Mouse (Mus musculus): ENCODE results near the gene Eif4a2. TPM values are rescaled to one million over a fixed set of nuclear protein-coding genes. Genes with fewer than 3 reads are reported as not detected.

Eif4a2 gene
- total RNA-seq, 1 experiment from 2014 or later = 1,846 TPM

DNA sequence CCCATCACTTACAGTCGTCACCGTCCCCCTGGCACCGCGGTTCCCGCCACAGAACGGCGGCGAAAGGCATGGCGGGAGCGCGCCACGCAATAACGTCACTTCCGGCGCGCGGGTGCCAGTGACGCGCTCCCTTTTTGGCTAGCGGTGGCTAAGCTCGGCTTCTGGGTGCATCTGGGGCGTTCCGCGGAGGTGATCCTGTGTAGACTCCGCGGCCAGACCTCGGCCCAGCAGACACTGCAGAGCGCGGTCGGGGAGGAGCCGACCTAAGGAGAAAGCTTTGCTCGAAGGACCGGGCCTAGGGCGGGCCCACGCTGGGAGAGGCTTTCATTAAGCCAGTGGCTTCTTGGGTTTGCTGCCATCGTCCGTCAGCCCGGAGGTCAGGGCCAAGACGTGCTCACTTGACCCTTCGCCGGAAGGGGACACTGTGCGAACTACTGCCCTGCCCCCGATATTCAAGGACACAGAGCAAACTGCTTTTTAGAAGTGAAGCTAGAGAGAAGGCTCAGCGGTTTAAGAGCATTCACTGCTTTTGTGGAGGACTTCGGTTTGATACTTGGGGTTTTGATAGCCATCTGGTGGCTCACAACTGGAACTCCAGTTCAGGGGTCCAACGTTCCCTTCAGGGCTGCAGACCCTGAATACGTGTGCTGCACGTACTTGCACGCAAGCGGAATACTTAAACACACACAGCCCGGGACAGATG, 20.6 kb downstream of the Eif4a2 start, which contains the start of gene Rfc4:
Gene Rfc4, minus strand, starts transcription at position 65 of the 703 bp plus-strand sequence.
- peak; percentile 95 for ATAC-seq (ENCODE audit: extremely low read depth, insufficient number of reproducible peaks, low FRiP score, poor library complexity, severe bottlenecking)

DNA sequence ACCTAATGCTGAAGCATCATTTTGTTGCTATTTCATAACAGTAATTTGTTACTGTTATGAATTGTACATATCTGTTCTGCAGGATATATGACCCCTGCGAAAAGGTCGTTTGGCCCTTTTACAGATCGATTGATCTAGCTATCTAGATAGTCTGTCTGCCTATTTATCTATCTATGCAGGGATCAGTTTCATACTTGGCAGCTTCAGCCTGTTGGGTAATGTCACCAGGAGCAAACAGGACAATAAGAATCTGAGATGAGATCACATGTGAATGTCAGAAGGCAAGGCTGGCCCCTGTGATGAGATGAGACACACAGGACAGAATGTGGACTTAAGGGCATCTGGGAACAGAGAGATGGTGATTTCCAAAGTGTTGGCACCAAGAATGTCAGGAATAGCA, 23.1 kb downstream of the Eif4a2 start:
- no peak for ATAC-seq (ENCODE audit: extremely low read depth, insufficient number of reproducible peaks, low FRiP score, poor library complexity, severe bottlenecking)

DNA sequence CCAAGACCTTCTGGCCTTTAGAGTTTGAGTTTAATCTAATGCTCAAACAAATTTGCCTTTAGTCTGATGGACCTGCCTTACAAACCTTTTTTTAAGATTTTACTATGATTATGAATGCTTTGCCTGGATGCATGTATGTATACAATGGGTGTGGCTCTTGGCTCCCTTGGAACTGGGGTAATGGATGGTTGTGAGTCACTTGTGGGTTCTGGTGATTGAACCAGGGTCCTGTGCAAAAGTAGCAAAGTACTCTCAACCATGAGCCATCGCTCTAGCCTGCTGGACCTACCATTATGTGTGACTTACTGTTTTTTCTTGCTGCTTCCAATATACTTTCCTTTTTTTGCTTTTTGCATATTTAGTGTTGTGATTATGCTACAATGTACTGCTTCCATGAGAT, 25.1 kb downstream of the Eif4a2 start:
- ATAC-seq (ENCODE audit: extremely low read depth, insufficient number of reproducible peaks, low FRiP score, poor library complexity, severe bottlenecking) = no peak

DNA sequence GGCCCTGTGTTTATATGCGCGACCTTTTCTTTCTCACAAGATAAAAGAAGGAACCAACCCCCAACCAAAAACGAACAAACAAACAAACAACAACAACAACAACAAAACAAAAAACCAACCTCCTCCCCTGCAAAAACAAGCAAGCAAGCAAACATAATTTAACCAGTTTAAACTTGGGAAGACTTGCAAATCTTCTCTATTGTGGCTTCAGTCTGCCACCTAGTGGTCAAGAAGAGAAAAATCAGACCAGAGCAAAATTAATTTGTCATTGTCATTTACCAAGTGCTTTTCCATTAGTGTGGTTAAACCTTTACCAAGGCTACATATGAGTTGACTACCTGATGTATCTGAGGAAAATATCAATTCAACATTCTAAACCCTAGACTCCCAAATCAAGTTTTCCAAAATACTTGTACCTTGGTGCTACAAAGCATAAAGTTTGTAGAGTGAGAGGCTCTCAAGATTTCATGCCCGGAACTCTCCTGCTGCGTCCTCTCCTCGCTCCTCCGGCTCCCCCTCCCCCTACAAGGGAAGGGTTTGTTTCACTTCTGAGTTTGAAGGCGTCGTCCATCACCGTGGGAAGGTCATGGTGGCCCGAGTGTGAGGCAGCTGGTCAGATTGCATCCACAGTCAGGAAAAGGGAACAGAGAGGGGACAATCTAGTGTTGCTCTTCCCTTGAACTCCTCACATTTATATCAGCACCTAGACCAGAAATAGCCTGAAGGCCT, 28.3 kb downstream of the Eif4a2 start:
- ATAC-seq (ENCODE audit: extremely low read depth, insufficient number of reproducible peaks, low FRiP score, poor library complexity, severe bottlenecking) = peak; percentile 40; the same call in 1 of the 2 replicates

DNA sequence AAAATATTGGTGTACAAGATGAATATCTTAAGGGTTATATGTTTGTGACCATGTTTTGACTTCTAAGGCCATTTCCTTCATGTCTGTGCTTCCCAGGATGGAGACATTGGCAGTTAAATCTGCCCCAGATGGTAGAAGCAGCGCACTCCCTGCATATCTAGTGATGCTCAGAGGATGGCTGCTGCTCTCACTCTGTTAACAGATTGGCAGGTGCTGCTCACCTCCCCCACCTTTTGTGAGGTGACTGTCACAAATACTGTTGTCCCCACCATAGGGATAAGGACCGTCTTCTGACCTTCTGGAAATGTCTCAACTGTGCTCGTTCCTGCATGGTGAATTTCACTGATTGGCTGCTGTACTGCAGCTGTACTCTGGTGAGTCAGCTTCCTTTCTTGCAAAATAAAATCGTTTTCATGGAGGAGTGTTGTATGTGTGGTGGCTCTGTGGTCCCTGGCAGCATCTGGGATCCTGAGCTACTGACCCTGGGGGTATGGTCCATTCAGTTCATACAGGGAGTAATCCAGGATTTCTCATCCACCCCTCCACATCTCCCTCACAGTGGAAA, 29.2 kb downstream of the Eif4a2 start:
- no peak for ATAC-seq (ENCODE audit: extremely low read depth, insufficient number of reproducible peaks, low FRiP score, poor library complexity, severe bottlenecking)

DNA sequence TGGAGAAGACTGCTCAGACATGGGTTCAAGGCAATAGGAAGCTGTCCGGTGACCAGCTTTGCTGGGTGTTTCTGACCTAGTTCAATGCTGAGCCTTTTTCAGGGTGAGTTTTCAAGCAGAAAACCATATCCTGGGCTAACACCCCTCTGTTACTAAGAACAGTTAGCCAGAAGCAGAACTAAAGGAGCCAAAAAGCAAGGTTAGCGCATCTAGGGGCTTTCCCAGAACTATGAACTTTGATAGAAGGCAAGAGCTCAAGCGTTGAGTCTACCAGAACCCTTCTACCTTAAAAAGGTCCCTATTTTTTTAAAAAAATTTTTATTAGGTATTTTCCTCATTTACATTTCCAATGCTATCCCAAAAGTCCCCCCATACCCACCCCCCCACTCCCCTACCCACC, 33.7 kb downstream of the Eif4a2 start:
- peak; percentile 66 for ATAC-seq (ENCODE audit: extremely low read depth, insufficient number of reproducible peaks, low FRiP score, poor library complexity, severe bottlenecking)

DNA sequence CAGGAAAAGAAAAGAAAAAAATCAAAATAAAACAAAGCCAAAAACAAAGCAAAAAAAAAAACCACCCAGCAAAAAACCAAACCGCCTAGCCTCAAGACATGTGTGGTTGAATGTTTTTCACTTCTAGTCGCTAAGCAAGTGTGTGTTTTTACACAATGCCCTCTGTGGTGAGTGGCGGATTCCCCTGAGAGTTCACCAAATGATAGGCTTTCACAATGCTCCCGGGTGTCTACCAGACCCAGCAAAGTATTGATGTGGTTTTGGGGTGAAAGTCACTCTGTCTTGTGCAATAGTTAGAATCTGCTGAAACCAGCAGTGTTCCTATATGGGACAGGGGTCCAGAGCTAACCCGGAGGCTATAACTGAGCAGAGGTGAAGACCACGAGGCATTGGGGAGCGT, 37.1 kb downstream of the Eif4a2 start:
- peak; percentile 81 for ATAC-seq (ENCODE audit: extremely low read depth, insufficient number of reproducible peaks, low FRiP score, poor library complexity, severe bottlenecking)

DNA sequence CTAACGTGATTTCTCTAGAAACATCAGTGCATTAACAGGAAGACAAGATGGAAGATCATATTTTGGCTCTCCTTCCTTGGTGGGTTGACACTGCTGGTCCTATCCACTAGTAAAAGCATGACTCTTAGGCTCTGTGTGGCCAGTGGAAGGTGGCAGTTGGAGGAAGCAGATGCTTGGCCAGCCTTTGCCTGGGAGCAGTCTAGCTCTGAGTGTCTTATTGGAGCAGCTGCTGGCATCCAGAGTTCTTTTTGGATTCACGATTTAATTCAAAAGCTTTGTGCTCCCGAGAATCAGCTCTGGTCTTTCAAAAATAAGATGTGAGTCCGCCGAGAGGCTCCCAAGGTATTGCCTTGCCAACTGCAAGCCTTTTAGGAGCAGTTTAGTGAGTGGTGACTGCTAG, 38.0 kb downstream of the Eif4a2 start:
- no peak for ATAC-seq (ENCODE audit: extremely low read depth, insufficient number of reproducible peaks, low FRiP score, poor library complexity, severe bottlenecking)

DNA sequence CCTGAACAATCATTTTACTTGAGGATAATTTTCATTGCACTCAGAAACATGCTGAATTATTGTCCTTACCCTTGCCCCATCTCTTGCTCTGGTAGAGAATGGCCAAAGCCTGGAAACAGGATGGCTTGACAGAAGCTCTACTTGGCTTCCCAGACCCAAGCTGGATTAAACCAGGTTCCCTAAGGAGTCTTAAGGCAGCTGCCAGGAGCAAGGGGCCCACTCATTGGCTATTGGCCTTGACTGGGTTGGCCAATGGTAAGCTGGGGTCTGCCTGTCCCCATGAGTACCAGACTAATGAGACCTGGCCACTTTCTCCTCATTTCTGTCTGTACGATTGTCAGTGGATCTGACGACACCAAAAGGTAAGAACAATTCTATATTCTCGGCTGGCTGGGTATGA, 39.0 kb downstream of the Eif4a2 start, which contains the start of gene Adipoq:
Gene Adipoq, plus strand, starts transcription at position 257 of the 400 bp plus-strand sequence.
- ATAC-seq (ENCODE audit: extremely low read depth, insufficient number of reproducible peaks, low FRiP score, poor library complexity, severe bottlenecking) = no peak

DNA sequence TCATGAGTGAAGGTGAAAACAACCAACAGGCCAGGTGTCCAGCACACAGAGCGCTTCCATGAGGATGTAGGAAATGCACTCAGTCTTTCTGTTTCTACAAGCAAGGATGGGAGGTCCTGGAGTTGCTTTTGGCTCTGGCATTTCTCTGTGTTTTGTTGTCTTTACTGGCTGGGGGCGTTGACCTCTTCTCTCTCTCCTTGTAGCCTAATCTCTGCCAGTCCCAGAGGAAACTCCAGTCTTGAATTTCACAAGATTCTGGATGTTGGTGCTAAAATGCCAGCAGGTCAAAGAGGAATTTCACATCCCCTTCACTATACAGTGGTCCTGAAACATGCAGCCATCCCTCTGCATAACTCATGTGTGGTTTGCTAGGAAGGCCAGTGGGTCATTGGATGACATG, 41.7 kb downstream of the Eif4a2 start:
- no peak for ATAC-seq (ENCODE audit: extremely low read depth, insufficient number of reproducible peaks, low FRiP score, poor library complexity, severe bottlenecking)

DNA sequence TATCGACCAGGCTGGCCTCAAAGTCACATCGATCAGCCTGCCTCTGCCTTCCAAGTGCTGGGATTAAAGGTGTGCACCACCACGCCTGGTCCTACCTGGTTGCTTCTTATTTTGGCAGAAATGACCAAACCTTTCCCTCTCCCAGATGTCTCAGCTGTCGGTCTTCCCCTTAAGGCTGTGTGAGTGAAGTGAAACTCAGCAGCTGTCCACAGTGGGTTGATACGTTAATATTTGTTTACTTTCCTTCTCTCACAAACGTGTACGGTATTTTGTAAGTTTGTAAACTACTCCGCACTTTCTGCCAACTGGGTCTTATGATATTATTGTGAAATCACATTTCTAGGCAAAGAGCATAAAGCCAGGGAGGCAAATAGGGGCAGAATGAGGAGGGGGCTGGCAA, 42.2 kb downstream of the Eif4a2 start:
- no peak for ATAC-seq (ENCODE audit: extremely low read depth, insufficient number of reproducible peaks, low FRiP score, poor library complexity, severe bottlenecking)

DNA sequence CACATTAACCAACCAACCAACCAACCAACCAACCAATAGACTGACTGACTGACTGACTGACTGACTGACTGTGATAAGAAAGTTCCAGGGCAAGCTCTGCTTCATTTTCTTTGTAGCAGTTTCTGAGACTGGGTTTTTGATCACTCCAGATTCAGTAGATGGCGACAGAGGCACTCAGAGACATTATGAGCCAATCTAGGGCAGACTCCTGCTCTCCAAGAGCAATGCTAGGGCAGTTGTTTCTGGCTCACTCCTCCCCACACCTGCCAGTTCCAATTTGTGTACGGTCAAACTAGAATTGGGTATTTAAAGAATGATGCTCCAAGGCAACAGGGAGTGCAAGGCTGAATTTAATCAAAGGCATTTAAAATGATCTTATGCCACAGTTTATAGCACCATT, 44.2 kb downstream of the Eif4a2 start:
- peak; percentile 47; the same call in 1 of the 2 replicates for ATAC-seq (ENCODE audit: extremely low read depth, insufficient number of reproducible peaks, low FRiP score, poor library complexity, severe bottlenecking)

DNA sequence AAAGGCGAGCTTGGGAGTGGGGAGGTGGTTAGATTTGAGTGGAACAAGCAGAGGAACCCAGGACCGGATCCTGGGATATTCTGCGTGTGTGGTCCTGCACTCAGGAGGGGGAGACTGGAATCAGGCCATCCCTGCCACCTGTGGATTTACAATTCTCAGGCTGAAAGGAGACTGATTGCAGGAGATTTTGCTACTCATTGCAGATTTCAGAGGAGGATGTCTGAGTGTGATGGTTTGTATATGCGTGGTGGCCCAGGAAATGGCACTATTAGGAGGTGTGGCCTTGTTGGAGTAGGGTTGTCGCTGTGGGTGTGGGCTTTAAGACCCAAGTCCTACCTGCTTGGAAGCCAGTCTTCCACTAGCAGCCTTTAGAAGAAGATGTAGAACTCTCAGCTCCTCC, 47.0 kb downstream of the Eif4a2 start:
- ATAC-seq (ENCODE audit: extremely low read depth, insufficient number of reproducible peaks, low FRiP score, poor library complexity, severe bottlenecking) = no peak

DNA sequence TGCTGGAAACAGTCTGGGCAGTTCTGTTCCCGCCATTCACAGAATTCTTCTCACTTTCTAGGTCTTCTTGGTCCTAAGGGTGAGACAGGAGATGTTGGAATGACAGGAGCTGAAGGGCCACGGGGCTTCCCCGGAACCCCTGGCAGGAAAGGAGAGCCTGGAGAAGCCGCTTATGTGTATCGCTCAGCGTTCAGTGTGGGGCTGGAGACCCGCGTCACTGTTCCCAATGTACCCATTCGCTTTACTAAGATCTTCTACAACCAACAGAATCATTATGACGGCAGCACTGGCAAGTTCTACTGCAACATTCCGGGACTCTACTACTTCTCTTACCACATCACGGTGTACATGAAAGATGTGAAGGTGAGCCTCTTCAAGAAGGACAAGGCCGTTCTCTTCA, 49.8 kb downstream of the Eif4a2 start:
- no peak for ATAC-seq (ENCODE audit: extremely low read depth, insufficient number of reproducible peaks, low FRiP score, poor library complexity, severe bottlenecking)

DNA sequence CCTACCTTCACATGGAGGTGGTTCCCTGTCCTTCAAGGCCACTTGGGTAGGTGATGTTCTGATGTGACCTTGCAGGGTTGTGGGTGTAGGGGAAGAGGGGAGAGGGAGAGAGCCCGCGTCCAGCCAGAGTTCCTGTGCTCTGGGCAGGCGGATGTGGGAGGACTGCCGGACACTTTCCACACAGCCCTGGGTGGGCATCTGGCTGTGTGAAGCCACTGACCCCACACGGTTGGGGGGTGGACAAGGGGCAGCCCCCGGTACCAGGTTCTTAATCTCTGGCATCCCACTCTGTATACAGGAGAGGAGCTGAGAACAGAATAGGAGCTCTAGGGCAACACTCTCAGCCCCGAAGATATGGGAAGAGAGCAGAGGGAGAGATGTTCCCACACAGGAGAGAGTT, 51.0 kb downstream of the Eif4a2 start:
- no peak for ATAC-seq (ENCODE audit: extremely low read depth, insufficient number of reproducible peaks, low FRiP score, poor library complexity, severe bottlenecking)

DNA sequence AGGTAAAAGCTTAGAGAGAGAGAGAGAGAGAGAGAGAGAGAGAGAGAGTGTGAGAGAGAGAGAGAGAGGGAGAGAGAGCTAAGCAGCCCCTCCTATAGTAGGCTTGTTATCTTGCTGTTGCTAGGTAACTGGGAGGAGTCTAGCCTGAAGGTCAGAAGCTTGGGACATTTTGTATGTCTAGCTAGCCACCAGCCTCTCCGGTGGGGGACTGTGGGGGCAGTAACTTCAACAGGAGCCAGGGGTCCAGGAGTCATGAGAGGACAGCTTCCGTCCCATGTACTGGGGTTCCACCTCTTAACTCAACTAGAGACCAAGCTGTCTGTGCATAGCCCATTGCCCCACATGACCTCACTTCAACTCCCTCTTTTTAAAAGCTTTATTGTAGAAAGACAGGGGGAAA, 51.7 kb downstream of the Eif4a2 start:
- ATAC-seq (ENCODE audit: extremely low read depth, insufficient number of reproducible peaks, low FRiP score, poor library complexity, severe bottlenecking) = no peak

DNA sequence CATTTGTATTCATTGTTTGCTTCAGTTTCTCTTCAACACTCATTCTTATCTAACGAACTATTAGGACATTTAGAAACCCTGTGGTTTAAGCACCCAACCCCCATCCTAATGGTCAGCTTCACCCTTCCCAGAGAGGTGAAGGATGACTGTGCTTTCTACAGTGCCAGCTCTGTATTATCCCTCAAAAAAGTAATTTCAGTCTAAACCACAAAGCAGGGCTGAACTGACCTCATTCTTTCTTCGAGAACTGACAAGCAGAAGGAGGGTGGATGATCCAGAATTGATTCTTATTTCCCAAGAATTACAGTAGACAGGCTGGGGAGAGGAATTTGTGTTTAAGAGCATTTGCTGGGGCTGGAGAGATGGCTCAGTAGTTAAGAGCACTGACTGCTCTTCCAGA, 52.5 kb downstream of the Eif4a2 start:
- no peak for ATAC-seq (ENCODE audit: extremely low read depth, insufficient number of reproducible peaks, low FRiP score, poor library complexity, severe bottlenecking)

DNA sequence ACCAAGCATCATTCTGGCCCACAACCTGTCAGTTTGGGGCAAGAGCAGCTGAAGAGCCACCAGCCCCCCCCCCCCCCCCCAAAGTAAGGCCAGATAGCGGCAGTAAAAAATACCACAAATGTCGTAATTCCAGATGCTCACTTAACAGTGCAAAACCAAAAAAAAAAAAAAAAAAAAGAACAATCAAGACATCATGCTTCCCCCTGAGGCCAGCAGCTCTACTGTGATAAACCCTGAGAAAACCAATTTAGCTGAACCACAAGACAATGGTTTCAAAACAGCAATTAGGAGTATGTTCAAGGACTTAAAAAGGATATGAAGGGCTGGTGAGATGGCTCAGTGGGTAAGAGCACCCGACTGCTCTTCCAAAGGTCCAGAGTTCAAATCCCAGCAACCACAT, 54.9 kb downstream of the Eif4a2 start:
- ATAC-seq (ENCODE audit: extremely low read depth, insufficient number of reproducible peaks, low FRiP score, poor library complexity, severe bottlenecking) = no peak

Measured in neutrophil, adult 5-6 weeks (primary cell).